Mouse (Mus musculus): ENCODE data around the gene Dhx9. TPM values are rescaled to one million over a fixed set of nuclear protein-coding genes. Genes with fewer than 3 reads are reported as not detected.
"Not testable (repeated sequence)": the region's sequence is repeated elsewhere in the genome, so short reads cannot be mapped to it uniquely, and the experiment has no call there.

Gene Dhx9
- polyA plus RNA-seq, 1 experiment = 20.9 TPM

DNA sequence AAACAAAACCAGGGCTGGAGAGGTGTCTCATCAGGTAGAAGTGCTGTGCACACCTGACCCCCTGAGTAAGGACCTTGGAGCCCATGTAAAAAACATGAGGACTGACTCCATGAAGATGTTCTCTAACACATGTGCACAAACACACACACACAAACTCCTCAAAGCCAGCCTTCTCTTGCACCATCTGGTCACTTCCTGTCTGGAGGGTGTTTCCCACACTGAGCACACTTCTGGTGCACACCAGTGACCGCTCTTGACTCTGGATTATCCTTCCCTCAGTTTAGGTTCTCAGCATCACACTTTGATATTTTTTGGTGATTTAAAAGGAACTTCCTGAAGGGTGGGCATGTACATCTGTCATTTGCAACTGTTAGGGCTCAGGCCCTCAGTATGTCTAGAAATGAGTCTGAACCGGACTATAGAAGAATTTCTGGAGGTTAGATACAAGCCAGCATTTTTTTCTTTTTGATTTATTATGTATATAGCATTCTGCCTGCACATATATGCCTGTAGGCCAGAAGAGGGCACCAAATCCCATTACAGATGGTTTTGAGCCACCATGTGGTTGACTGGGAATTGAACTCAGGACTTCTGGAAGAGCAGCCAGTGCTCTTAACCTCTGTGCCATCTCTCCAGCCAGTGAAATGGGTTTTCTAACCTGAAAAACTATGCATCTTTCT, 23.0 kb upstream of the Dhx9 start:
- Histone ChIP-seq H3K4me3 (ENCODE audit: insufficient read depth, low read depth, low read length) (no peak overlapping the region), H3K36me3 (ENCODE audit: control insufficient read depth, insufficient read depth, low read length) (no peaks in the 10 kb centered on the region), H3K4me1 (ENCODE audit: control insufficient read depth, insufficient read depth, low read length) (peaks cover 11% of the 10 kb centered on the region), H3K27ac (ENCODE audit: insufficient read depth, low read depth, low read length) (no peak overlapping the region), H3K27me3 (replicated peaks; ENCODE audit: control insufficient read depth, insufficient read depth, low read length) (no peaks in the 10 kb centered on the region)
- no peak for DNase-seq
- no peak for TF ChIP-seq POLR2A (IDR thresholded peaks at IDR 0.05; ENCODE audit: low read depth, low read length)
- no peak for TF ChIP-seq CTCF (conservative IDR thresholded peaks at IDR 0.05; ENCODE audit: insufficient read depth, insufficient read length, low read depth, low read length)
- 84% methylated on average over 2 of the region's 2 CpGs for WGBS

DNA sequence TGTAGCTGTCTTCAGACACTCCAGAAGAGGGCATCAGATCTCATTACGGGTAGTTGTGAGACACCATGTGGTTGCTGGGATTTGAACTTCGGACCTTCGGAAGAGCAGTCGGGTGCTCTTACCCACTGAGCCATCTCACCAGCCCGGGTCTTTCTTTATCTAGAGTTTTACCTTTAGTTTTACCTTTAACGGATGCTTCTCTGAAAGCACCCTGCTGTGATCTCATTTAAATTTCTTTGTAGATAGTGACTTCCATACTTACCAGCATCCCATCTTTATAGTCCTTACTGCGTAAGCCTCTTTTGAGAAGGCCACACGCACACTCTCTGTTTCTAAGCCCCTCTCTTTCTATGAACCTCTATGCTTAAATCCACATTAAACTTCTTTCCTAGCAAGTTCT, 22.1 kb upstream of the Dhx9 start:
- H3K27ac ChIP-seq (ENCODE audit: insufficient read depth, low read depth, low read length); H3K36me3 ChIP-seq (ENCODE audit: control insufficient read depth, insufficient read depth, low read length); H3K27me3 ChIP-seq (replicated peaks; ENCODE audit: control insufficient read depth, insufficient read depth, low read length); H3K4me3 ChIP-seq (ENCODE audit: insufficient read depth, low read depth, low read length); DNase-seq: not testable (repeated sequence)
- H3K4me1 ChIP-seq (ENCODE audit: control insufficient read depth, insufficient read depth, low read length) = peaks cover 11% of the 10 kb centered on the region
- 67% methylated on average over 8 of the region's 8 CpGs for WGBS

DNA sequence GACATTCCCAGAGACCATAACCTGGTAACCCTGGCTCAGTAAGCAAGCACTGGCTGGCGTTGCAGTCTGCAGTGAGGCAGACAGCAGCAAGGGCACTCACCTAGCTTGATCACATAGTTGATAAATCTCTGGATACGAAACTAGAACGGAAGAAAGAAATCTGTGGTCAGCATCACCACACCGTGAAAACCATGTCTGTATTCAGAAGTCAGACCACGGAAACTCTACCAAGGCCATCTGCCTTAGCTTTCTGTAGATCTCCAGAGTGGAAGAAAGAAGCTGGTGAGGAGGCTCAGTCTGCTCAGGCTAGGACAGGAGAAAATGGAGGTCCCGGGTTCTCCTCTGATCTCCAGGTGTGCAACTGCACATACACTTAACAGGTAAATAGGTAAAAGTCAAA, 21.6 kb upstream of the Dhx9 start:
- no peaks in the 10 kb centered on the region for H3K27me3 ChIP-seq (replicated peaks; ENCODE audit: control insufficient read depth, insufficient read depth, low read length)
- H3K36me3 ChIP-seq (ENCODE audit: control insufficient read depth, insufficient read depth, low read length) = no peaks in the 10 kb centered on the region
- DNase-seq = no peak
- H3K4me1 ChIP-seq (ENCODE audit: control insufficient read depth, insufficient read depth, low read length) = peaks cover 11% of the 10 kb centered on the region
- no peak overlapping the region for H3K27ac ChIP-seq (ENCODE audit: insufficient read depth, low read depth, low read length)
- TF ChIP-seq CTCF (conservative IDR thresholded peaks at IDR 0.05; ENCODE audit: insufficient read depth, insufficient read length, low read depth, low read length) = no peak
- TF ChIP-seq POLR2A (IDR thresholded peaks at IDR 0.05; ENCODE audit: low read depth, low read length) = no peak
- H3K4me3 ChIP-seq (ENCODE audit: insufficient read depth, low read depth, low read length) = no peak overlapping the region
- WGBS = 69% methylated on average over 6 of the region's 6 CpGs

GRCm38 (mm10) chr1:153506266-153506665, 18.8 kb upstream of the Dhx9 start:
- no peak overlapping the region for H3K27ac ChIP-seq (ENCODE audit: insufficient read depth, low read depth, low read length)
- no peaks in the 10 kb centered on the region for H3K27me3 ChIP-seq (replicated peaks; ENCODE audit: control insufficient read depth, insufficient read depth, low read length)
- H3K36me3 ChIP-seq (ENCODE audit: control insufficient read depth, insufficient read depth, low read length) = no peaks in the 10 kb centered on the region
- peaks cover 21% of the 10 kb centered on the region for H3K4me1 ChIP-seq (ENCODE audit: control insufficient read depth, insufficient read depth, low read length)
- no peak for TF ChIP-seq CTCF (conservative IDR thresholded peaks at IDR 0.05; ENCODE audit: insufficient read depth, insufficient read length, low read depth, low read length)
- no peak for TF ChIP-seq POLR2A (IDR thresholded peaks at IDR 0.05; ENCODE audit: low read depth, low read length)
- no peak overlapping the region for H3K4me3 ChIP-seq (ENCODE audit: insufficient read depth, low read depth, low read length)
- 47% methylated on average over 6 of the region's 6 CpGs for WGBS
- DNase-seq = peak; percentile 94

DNA sequence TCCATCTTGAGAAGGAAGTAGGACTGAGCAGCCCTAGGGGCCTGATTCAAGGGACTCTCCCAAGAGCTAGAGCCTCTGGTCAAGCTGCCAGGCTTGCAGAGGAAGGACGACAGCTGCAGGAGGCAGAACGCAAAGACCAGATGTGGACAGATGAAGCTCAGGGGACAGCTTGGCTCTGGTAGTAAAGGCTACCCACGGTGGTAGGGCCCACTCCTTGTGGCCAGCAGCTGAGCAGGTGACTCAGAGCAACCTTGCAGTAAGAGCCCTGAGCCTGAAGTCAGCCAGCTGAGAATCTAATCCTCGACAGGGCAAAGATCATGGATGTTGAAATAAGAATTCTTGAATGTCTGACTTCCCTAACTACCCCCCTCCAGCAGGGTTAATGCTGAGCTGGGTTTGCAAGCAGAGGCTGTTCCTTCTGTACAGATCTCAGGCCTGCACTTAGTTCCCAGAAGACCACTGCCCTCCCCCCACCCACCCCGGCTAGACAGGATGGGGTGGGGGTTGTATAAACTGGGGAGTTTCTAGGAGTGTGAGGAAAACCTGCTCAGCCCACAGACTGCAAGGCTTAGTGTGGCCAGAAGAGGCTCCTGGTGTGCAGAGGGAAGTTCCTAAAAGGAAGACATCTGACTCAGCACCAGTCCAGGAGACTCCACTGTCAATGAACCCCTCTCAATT, 14.3 kb upstream of the Dhx9 start:
- Histone ChIP-seq H3K4me1 (ENCODE audit: control insufficient read depth, insufficient read depth, low read length) (peaks cover 10% of the 10 kb centered on the region), H3K27ac (ENCODE audit: insufficient read depth, low read depth, low read length) (peak overlapping the region; percentile 97), H3K4me3 (ENCODE audit: insufficient read depth, low read depth, low read length) (no peak overlapping the region), H3K36me3 (ENCODE audit: control insufficient read depth, insufficient read depth, low read length) (no peaks in the 10 kb centered on the region), H3K27me3 (replicated peaks; ENCODE audit: control insufficient read depth, insufficient read depth, low read length) (no peaks in the 10 kb centered on the region)
- TF ChIP-seq CTCF (conservative IDR thresholded peaks at IDR 0.05; ENCODE audit: insufficient read depth, insufficient read length, low read depth, low read length) (0 out of 2 replicates have a peak, but pooled peaks have one; percentile 32), POLR2A (IDR thresholded peaks at IDR 0.05; ENCODE audit: low read depth, low read length) (no peak)
- peak; percentile 91 for DNase-seq
- 28% methylated on average over 5 of the region's 5 CpGs for WGBS

- no peak overlapping the region for H3K27ac ChIP-seq (ENCODE audit: insufficient read depth, low read depth, low read length)
- 54% methylated on average over 9 of the region's 9 CpGs for WGBS
- no peak for TF ChIP-seq CTCF (conservative IDR thresholded peaks at IDR 0.05; ENCODE audit: insufficient read depth, insufficient read length, low read depth, low read length)
- no peak for TF ChIP-seq POLR2A (IDR thresholded peaks at IDR 0.05; ENCODE audit: low read depth, low read length)
- peak; percentile 69 for DNase-seq
- H3K4me3 ChIP-seq (ENCODE audit: insufficient read depth, low read depth, low read length) = no peak overlapping the region
- no peaks in the 10 kb centered on the region for H3K27me3 ChIP-seq (replicated peaks; ENCODE audit: control insufficient read depth, insufficient read depth, low read length)
- peaks cover 10% of the 10 kb centered on the region for H3K4me1 ChIP-seq (ENCODE audit: control insufficient read depth, insufficient read depth, low read length)
- no peaks in the 10 kb centered on the region for H3K36me3 ChIP-seq (ENCODE audit: control insufficient read depth, insufficient read depth, low read length)
Observed at GRCm38 (mm10) chr1:153500030-153500429, 12.6 kb upstream of the Dhx9 start.

DNA sequence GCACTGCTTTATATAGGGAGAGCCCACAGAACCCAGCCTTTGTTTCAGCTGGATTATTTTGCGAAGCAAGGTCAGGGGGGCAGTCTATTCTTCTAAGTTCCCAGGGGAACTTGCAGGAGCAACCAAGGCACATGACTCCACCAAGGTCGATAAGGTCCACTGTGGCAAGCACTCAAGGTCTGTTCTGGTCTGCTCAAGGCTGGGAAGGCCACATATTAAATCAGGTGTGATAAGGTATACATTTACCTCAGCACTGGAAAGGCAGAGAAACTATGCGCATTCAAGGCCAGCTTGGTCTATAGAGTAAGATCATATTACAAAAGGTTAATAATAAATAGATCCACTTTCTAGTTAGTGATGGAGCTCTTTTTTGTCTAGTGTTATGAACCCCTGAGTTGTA, 8.6 kb upstream of the Dhx9 start:
- WGBS = 67% methylated on average over 3 of the region's 3 CpGs
- Histone ChIP-seq H3K4me1 (ENCODE audit: control insufficient read depth, insufficient read depth, low read length) (0 out of 2 replicates have a peak, but pooled peaks cover 6% of the 10 kb centered on the region), H3K4me3 (ENCODE audit: insufficient read depth, low read depth, low read length) (no peak overlapping the region), H3K27me3 (replicated peaks; ENCODE audit: control insufficient read depth, insufficient read depth, low read length) (no peaks in the 10 kb centered on the region), H3K36me3 (ENCODE audit: control insufficient read depth, insufficient read depth, low read length) (no peaks in the 10 kb centered on the region), H3K27ac (ENCODE audit: insufficient read depth, low read depth, low read length) (no peak overlapping the region)
- DNase-seq = no peak
- TF ChIP-seq POLR2A (IDR thresholded peaks at IDR 0.05; ENCODE audit: low read depth, low read length) (no peak), CTCF (conservative IDR thresholded peaks at IDR 0.05; ENCODE audit: insufficient read depth, insufficient read length, low read depth, low read length) (no peak)

All from kidney, adult 2 months (tissue).